Mouse (Mus musculus): ENCODE measurements around the gene Slc25a29. TPM values are rescaled to one million over a fixed set of nuclear protein-coding genes. Genes with fewer than 3 reads are reported as not detected.

Gene Slc25a29
- not detected in 2 replicates for total RNA-seq (2014; fragmentation: Nextera tagmentation)
- 0.23 and 0.44 TPM in 2 replicates for total RNA-seq (2017)
- 0.74 and 1.0 TPM in 2 replicates for polyA plus RNA-seq (2012)

DNA sequence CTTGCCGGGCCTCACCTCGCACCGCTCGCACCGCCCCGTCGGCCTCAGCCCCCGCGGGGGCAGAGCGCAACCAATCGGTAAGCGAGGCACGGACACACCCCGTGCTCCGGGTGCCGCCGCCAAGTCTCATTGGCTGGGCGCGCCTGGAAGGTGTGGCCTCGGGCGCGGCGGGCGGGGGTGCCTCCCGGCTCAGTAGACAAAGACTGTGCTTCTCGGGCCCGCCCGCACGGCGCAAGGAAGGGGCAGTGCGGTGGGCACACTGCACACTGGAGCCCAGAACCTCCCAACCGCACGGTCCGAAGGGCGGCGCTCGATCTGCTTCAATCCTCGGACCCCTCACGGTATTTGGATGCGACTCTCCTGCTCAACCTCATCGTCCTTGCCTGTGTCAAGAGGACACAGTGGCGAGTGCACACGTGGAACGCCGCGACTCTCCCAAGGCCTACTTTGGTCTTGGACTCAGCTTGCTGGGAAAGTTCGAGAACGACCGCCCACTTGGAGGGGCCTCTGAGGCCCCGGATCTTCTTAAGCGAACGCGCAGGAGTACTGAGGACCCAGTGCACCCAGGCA, at the start of gene Slc25a29, which contains the start of gene Slc25a47:
Slc25a29 (minus strand) TSS at position 44 of the 570 bp plus-strand sequence.
Slc25a47 (plus strand) TSS at position 207 of the 570 bp plus-strand sequence.
- DNase-seq (ENCODE audit: low spot score) (peak; percentile 100), ATAC-seq (ENCODE audit: extremely low read depth, insufficient number of reproducible peaks, low FRiP score, poor library complexity, severe bottlenecking) (peak; percentile 94)
- H3K4me1 ChIP-seq (ENCODE audit: insufficient read depth, low read depth, low read length) = peaks cover 30% of the 10 kb centered on the region
- H3K4me3 ChIP-seq (ENCODE audit: low read depth, low read length) = peak within 1 kb of the TSS; percentile 73
- H3K9me3 ChIP-seq (replicated peaks) = no peaks in the 10 kb centered on the region; the same call in 1 of the 2 replicates
- peaks cover 72% of the 10 kb centered on the region for H3K36me3 ChIP-seq (replicated peaks)
- no peaks in the 10 kb centered on the region for H3K27me3 ChIP-seq (ENCODE audit: insufficient read depth, low read length)
- TF ChIP-seq GATA2 (IDR thresholded peaks at IDR 0.05; ENCODE audit: borderline replicate concordance, low read depth, low read length) (no peak), GATA1 (IDR thresholded peaks at IDR 0.05; ENCODE audit: borderline replicate concordance, low read length) (no peak), POLR2AphosphoS5 (IDR thresholded peaks at IDR 0.05; ENCODE audit: insufficient replicate concordance, low read depth, low read length) (no peak), TAL1 (conservative IDR thresholded peaks at IDR 0.05; ENCODE audit: low read depth, low read length) (no peak), CTCF (IDR thresholded peaks at IDR 0.05; ENCODE audit: low read depth, low read length) (no peak)

DNA sequence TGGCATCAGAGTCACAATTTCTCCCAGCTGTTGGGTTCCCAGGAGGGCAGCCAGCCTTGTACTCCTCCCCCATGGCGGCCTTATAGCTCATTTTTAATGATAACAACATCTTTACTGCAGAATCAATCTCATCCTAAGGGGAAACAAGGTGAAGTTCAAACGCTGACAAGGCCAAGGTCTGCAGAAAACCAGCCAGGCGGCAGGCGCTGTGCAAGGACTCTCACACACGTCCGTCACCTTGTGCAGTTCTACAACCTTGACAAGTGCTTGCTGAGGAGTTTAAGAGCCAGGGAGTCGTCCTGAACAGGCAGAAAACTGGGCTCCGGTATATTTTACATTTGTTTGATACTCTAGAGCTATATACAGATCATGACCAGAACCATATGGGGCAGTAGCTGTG, 47.1 kb upstream of the Slc25a29 start:
- Histone ChIP-seq H3K27me3 (ENCODE audit: insufficient read depth, low read length) (no peaks in the 10 kb centered on the region), H3K4me1 (ENCODE audit: insufficient read depth, low read depth, low read length) (peaks cover 2% of the 10 kb centered on the region; the same call in 1 of the 2 replicates), H3K4me3 (ENCODE audit: low read depth, low read length) (no peak overlapping the region), H3K36me3 (replicated peaks) (peaks cover 99% of the 10 kb centered on the region), H3K9me3 (replicated peaks) (no peaks in the 10 kb centered on the region)
- DNase-seq (ENCODE audit: low spot score) (no peak), ATAC-seq (ENCODE audit: extremely low read depth, insufficient number of reproducible peaks, low FRiP score, poor library complexity, severe bottlenecking) (no peak)
- TF ChIP-seq TAL1 (conservative IDR thresholded peaks at IDR 0.05; ENCODE audit: low read depth, low read length) = no peak
- no peak for TF ChIP-seq GATA1 (IDR thresholded peaks at IDR 0.05; ENCODE audit: borderline replicate concordance, low read length)
- TF ChIP-seq GATA2 (IDR thresholded peaks at IDR 0.05; ENCODE audit: borderline replicate concordance, low read depth, low read length) = no peak
- TF ChIP-seq CTCF (IDR thresholded peaks at IDR 0.05; ENCODE audit: low read depth, low read length) = no peak
- TF ChIP-seq POLR2AphosphoS5 (IDR thresholded peaks at IDR 0.05; ENCODE audit: insufficient replicate concordance, low read depth, low read length) = no peak

DNA sequence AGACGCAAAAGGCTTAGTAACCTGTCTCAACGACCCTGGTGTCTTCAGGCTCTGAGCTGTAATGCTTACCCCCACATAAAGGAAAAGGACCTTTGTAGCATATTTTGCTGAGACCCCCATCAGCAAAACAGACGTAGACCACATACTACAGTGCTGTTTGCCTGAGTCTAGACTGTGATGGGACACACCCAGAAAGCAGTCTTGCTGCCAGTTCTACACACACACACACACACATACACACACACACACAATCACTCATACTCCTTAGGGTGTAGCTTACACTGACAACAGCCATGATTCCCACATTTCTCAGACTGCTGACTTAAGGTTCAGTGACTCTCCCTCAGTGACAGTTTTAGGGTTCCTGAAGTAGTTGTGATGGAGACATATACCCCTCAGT, 45.5 kb upstream of the Slc25a29 start:
- Histone ChIP-seq H3K4me3 (ENCODE audit: low read depth, low read length) (no peak overlapping the region), H3K36me3 (replicated peaks) (peaks cover 99% of the 10 kb centered on the region), H3K9me3 (replicated peaks) (no peaks in the 10 kb centered on the region), H3K27me3 (ENCODE audit: insufficient read depth, low read length) (no peaks in the 10 kb centered on the region), H3K4me1 (ENCODE audit: insufficient read depth, low read depth, low read length) (peaks cover 2% of the 10 kb centered on the region; the same call in 1 of the 2 replicates)
- no peak for TF ChIP-seq GATA2 (IDR thresholded peaks at IDR 0.05; ENCODE audit: borderline replicate concordance, low read depth, low read length)
- no peak for TF ChIP-seq TAL1 (conservative IDR thresholded peaks at IDR 0.05; ENCODE audit: low read depth, low read length)
- TF ChIP-seq CTCF (IDR thresholded peaks at IDR 0.05; ENCODE audit: low read depth, low read length) = no peak
- TF ChIP-seq GATA1 (IDR thresholded peaks at IDR 0.05; ENCODE audit: borderline replicate concordance, low read length) = no peak
- TF ChIP-seq POLR2AphosphoS5 (IDR thresholded peaks at IDR 0.05; ENCODE audit: insufficient replicate concordance, low read depth, low read length) = no peak
- DNase-seq (ENCODE audit: low spot score) = no peak
- ATAC-seq (ENCODE audit: extremely low read depth, insufficient number of reproducible peaks, low FRiP score, poor library complexity, severe bottlenecking) = no peak

DNA sequence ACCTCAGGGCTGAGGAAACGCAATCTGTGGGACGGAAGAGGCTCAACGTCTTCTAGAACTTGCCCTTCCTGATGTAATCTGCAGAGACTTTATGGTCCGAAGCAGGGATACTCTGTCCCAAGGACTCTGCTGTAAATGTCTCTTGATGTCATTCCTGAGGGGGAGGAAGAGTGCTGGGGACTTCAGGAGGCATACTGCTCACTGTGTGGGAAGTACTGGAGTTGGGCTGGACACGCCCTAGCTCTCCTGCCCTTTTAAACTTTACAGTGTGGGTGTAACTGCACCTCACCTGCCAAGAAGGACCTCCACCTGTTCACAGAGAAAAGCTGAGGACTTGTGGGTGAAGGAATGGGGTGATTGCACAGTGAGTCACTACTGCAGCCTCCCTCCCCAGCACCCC, 44.9 kb upstream of the Slc25a29 start:
- ATAC-seq (ENCODE audit: extremely low read depth, insufficient number of reproducible peaks, low FRiP score, poor library complexity, severe bottlenecking) (no peak), DNase-seq (ENCODE audit: low spot score) (no peak)
- TF ChIP-seq TAL1 (conservative IDR thresholded peaks at IDR 0.05; ENCODE audit: low read depth, low read length) (no peak), GATA2 (IDR thresholded peaks at IDR 0.05; ENCODE audit: borderline replicate concordance, low read depth, low read length) (no peak), CTCF (IDR thresholded peaks at IDR 0.05; ENCODE audit: low read depth, low read length) (no peak), POLR2AphosphoS5 (IDR thresholded peaks at IDR 0.05; ENCODE audit: insufficient replicate concordance, low read depth, low read length) (no peak), GATA1 (IDR thresholded peaks at IDR 0.05; ENCODE audit: borderline replicate concordance, low read length) (no peak)
- Histone ChIP-seq H3K9me3 (replicated peaks) (no peaks in the 10 kb centered on the region), H3K27me3 (ENCODE audit: insufficient read depth, low read length) (no peaks in the 10 kb centered on the region), H3K4me1 (ENCODE audit: insufficient read depth, low read depth, low read length) (peaks cover 2% of the 10 kb centered on the region; the same call in 1 of the 2 replicates), H3K36me3 (replicated peaks) (peaks cover 99% of the 10 kb centered on the region), H3K4me3 (ENCODE audit: low read depth, low read length) (no peak overlapping the region)

DNA sequence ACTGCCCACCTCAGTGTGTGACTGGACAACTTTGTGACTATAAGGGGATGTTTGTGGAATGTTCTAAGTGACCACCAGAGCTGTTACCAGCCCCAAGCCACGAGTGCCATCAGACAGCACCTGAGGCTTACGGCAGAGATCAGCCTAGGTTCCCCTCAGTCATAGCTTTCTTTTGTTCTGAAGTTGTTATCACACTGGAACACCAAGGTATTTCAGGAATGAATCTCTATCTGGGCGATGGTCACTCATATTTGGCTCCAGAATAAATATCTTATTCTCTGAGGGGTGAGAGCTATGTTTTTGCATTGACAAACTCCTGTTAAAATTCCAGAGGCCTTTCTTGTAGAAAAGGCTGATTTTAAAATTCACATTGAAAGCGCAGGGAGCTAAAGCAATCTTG, 43.5 kb upstream of the Slc25a29 start:
- no peak for ATAC-seq (ENCODE audit: extremely low read depth, insufficient number of reproducible peaks, low FRiP score, poor library complexity, severe bottlenecking)
- no peak for TF ChIP-seq CTCF (IDR thresholded peaks at IDR 0.05; ENCODE audit: low read depth, low read length)

DNA sequence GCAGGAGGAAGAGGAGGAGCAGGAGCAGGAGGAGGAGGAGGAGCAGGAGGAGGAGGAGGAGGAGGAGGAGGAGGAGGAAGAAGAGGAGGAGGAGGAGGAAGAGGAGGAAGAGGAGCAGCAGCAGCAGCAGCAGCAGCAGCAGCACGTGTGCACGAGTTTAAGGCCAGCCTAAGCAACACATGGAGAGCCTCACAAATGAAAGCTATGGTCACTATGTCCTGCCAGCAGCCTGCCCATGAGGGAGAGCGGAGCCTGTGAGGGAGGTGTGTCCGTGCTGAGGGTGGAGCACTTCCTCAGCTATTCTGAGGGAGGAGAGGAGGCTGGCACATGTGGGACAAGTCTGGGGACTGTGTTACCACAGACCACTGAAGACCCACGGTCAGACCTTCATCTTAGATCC, 37.4 kb upstream of the Slc25a29 start:
- Histone ChIP-seq H3K36me3 (replicated peaks) (peaks cover 97% of the 10 kb centered on the region), H3K9me3 (replicated peaks) (no peaks in the 10 kb centered on the region), H3K27me3 (ENCODE audit: insufficient read depth, low read length) (no peaks in the 10 kb centered on the region), H3K4me1 (ENCODE audit: insufficient read depth, low read depth, low read length) (no peaks in the 10 kb centered on the region), H3K4me3 (ENCODE audit: low read depth, low read length) (no peak overlapping the region)
- TF ChIP-seq TAL1 (conservative IDR thresholded peaks at IDR 0.05; ENCODE audit: low read depth, low read length) = no peak
- TF ChIP-seq CTCF (IDR thresholded peaks at IDR 0.05; ENCODE audit: low read depth, low read length) = no peak
- no peak for TF ChIP-seq GATA1 (IDR thresholded peaks at IDR 0.05; ENCODE audit: borderline replicate concordance, low read length)
- no peak for TF ChIP-seq POLR2AphosphoS5 (IDR thresholded peaks at IDR 0.05; ENCODE audit: insufficient replicate concordance, low read depth, low read length)
- TF ChIP-seq GATA2 (IDR thresholded peaks at IDR 0.05; ENCODE audit: borderline replicate concordance, low read depth, low read length) = no peak
- DNase-seq (ENCODE audit: low spot score) (no peak), ATAC-seq (ENCODE audit: extremely low read depth, insufficient number of reproducible peaks, low FRiP score, poor library complexity, severe bottlenecking) (no peak)

More for the DNA sequence above, 43.5 kb upstream of the Slc25a29 start:
- Histone ChIP-seq H3K4me1 (ENCODE audit: insufficient read depth, low read depth, low read length) (peaks cover 2% of the 10 kb centered on the region; the same call in 1 of the 2 replicates), H3K36me3 (replicated peaks) (peaks cover 99% of the 10 kb centered on the region), H3K4me3 (ENCODE audit: low read depth, low read length) (no peak overlapping the region), H3K27me3 (ENCODE audit: insufficient read depth, low read length) (no peaks in the 10 kb centered on the region), H3K9me3 (replicated peaks) (no peaks in the 10 kb centered on the region)
- no peak for DNase-seq (ENCODE audit: low spot score)

Data from G1E (cell line).